Mouse (Mus musculus): ENCODE results near the gene Arpc2.

Gene Arpc2

GRCm38 (mm10) chr1:74235938-74236589 lies at the start of gene Arpc2:
TSS of gene Arpc2 (plus strand) at chr1:74236084.
- DNase-seq (ENCODE audit: low read depth, low spot score), result peak; percentile 95

- DNase-seq (ENCODE audit: low read depth, low spot score), result no peak
Observed at GRCm38 (mm10) chr1:74190471-74190870, 45.4 kb upstream of the Arpc2 start.

- no peak for DNase-seq (ENCODE audit: low read depth, low spot score)
Observed at GRCm38 (mm10) chr1:74192711-74193110, 43.2 kb upstream of the Arpc2 start.

GRCm38 (mm10) chr1:74194445-74194844 lies 41.4 kb upstream of the Arpc2 start, which contains the start of gene Cxcr1:
TSS of gene Cxcr1 (minus strand) at chr1:74194631.
- DNase-seq (ENCODE audit: low read depth, low spot score), result peak; percentile 25

- peak; percentile 72 for DNase-seq (ENCODE audit: low read depth, low spot score)
Observed at GRCm38 (mm10) chr1:74195961-74196360, 39.9 kb upstream of the Arpc2 start.

- no peak for DNase-seq (ENCODE audit: low read depth, low spot score)
Observed at GRCm38 (mm10) chr1:74196621-74197419, 39.1 kb upstream of the Arpc2 start.

GRCm38 (mm10) chr1:74197726-74198470 lies 38.0 kb upstream of the Arpc2 start:
- no peak for DNase-seq (ENCODE audit: low read depth, low spot score)

GRCm38 (mm10) chr1:74199046-74199445 lies 36.8 kb upstream of the Arpc2 start:
- DNase-seq (ENCODE audit: low read depth, low spot score), result no peak

GRCm38 (mm10) chr1:74201048-74201844 lies 34.6 kb upstream of the Arpc2 start:
- DNase-seq (ENCODE audit: low read depth, low spot score), result no peak

GRCm38 (mm10) chr1:74203457-74203856 lies 32.4 kb upstream of the Arpc2 start:
- DNase-seq (ENCODE audit: low read depth, low spot score), result peak; percentile 40

GRCm38 (mm10) chr1:74205881-74206280 lies 30.0 kb upstream of the Arpc2 start:
- DNase-seq (ENCODE audit: low read depth, low spot score), result peak; percentile 75

GRCm38 (mm10) chr1:74206642-74207041 lies 29.2 kb upstream of the Arpc2 start:
- DNase-seq (ENCODE audit: low read depth, low spot score), result peak; percentile 59

- peak; percentile 27 for DNase-seq (ENCODE audit: low read depth, low spot score)
Observed at GRCm38 (mm10) chr1:74207906-74208305, 28.0 kb upstream of the Arpc2 start.

- DNase-seq (ENCODE audit: low read depth, low spot score), result no peak
Observed at GRCm38 (mm10) chr1:74208941-74209340, 26.9 kb upstream of the Arpc2 start.

GRCm38 (mm10) chr1:74219922-74220321 lies 16.0 kb upstream of the Arpc2 start:
- DNase-seq (ENCODE audit: low read depth, low spot score), result no peak

- peak; percentile 53 for DNase-seq (ENCODE audit: low read depth, low spot score)
Observed at GRCm38 (mm10) chr1:74227317-74227716, 8.6 kb upstream of the Arpc2 start.

GRCm38 (mm10) chr1:74229942-74230341 lies 5.9 kb upstream of the Arpc2 start:
- no peak for DNase-seq (ENCODE audit: low read depth, low spot score)

- no peak for DNase-seq (ENCODE audit: low read depth, low spot score)
Observed at GRCm38 (mm10) chr1:74230992-74231391, 4.9 kb upstream of the Arpc2 start.

- DNase-seq (ENCODE audit: low read depth, low spot score), result peak; percentile 46
Observed at GRCm38 (mm10) chr1:74236590-74237317, 870 bp downstream of the Arpc2 start.

GRCm38 (mm10) chr1:74237671-74238070 lies 1.8 kb downstream of the Arpc2 start:
- no peak for DNase-seq (ENCODE audit: low read depth, low spot score)

GRCm38 (mm10) chr1:74238136-74238535 lies 2.3 kb downstream of the Arpc2 start:
- DNase-seq (ENCODE audit: low read depth, low spot score), result peak; percentile 28
